Mouse (Mus musculus): Measurements from ENCODE around the gene Tiam1. TPM values are rescaled to one million over a fixed set of nuclear protein-coding genes. Genes with fewer than 3 reads are reported as not detected.

Gene Tiam1
- polyA plus RNA-seq, 1 experiment from 2014 or later = 18.8 TPM

DNA sequence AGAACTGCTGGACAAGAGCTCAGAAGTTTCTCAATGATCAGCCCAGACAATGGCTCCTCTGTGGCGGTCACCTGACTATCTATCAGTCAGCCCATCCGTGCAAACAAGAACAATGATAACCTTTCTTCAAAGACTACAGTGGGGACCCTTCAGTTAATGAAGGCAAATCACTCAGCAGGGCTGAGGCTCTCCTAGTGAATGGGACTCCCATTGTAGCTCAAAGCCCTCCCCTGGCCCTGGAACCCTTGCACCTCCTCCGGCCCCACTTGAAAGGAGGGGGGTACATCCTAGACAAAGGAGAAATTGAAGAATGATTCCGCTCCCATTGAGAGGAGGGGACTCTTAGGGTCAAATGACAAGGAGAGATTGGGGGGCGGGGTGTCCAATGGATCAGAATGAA lies 280.3 kb downstream of the Tiam1 start:
- Histone ChIP-seq H3K4me2 (replicated peaks; ENCODE audit: low read depth) (no peak overlapping the region), H3K27ac (replicated peaks) (peak overlapping the region; percentile 61; the same call in 1 of the 2 replicates), H3K4me3 (ENCODE audit: low read depth, low read length) (no peak overlapping the region), H3K9me3 (ENCODE audit: control insufficient read depth, low read length) (no peaks in the 10 kb centered on the region), H3K9ac (ENCODE audit: low read length) (no peak overlapping the region), H3K36me3 (ENCODE audit: control insufficient read depth, insufficient read depth, low read length) (no peaks in the 10 kb centered on the region; the same call in 1 of the 2 replicates), H3K4me1 (replicated peaks; ENCODE audit: control insufficient read depth, insufficient read depth) (0 out of 2 replicates have a peak, but pooled peaks cover 5% of the 10 kb centered on the region), H3K27me3 (ENCODE audit: control insufficient read depth, insufficient read depth, low read length) (no peaks in the 10 kb centered on the region)
- DNase-seq (ENCODE audit: low spot score) = no peak
- TF ChIP-seq EP300 (optimal IDR thresholded peaks at IDR 0.05) (no peak), CTCF (IDR thresholded peaks at IDR 0.05; ENCODE audit: low read depth) (no peak)
- no peak for ATAC-seq (ENCODE audit: low FRiP score, low TSS enrichment)
- 68% methylated on average over 5 of the region's 5 CpGs for WGBS

- no peaks in the 10 kb centered on the region for H3K27me3 ChIP-seq (ENCODE audit: control insufficient read depth, insufficient read depth, low read length)
- H3K27ac ChIP-seq (replicated peaks) = peak overlapping the region; percentile 78
- no peak overlapping the region for H3K4me3 ChIP-seq (ENCODE audit: low read depth, low read length)
- WGBS = 27% methylated on average over 5 of the region's 5 CpGs
- H3K9ac ChIP-seq (ENCODE audit: low read length) = no peak overlapping the region
- no peaks in the 10 kb centered on the region for H3K9me3 ChIP-seq (ENCODE audit: control insufficient read depth, low read length)
- DNase-seq (ENCODE audit: low spot score) (peak; percentile 20), ATAC-seq (ENCODE audit: low FRiP score, low TSS enrichment) (peak; percentile 78)
- no peak for TF ChIP-seq CTCF (IDR thresholded peaks at IDR 0.05; ENCODE audit: low read depth)
- peak; percentile 81 for TF ChIP-seq EP300 (optimal IDR thresholded peaks at IDR 0.05)
- H3K4me2 ChIP-seq (replicated peaks; ENCODE audit: low read depth) = no peak overlapping the region
- H3K36me3 ChIP-seq (ENCODE audit: control insufficient read depth, insufficient read depth, low read length) = no peaks in the 10 kb centered on the region
- H3K4me1 ChIP-seq (replicated peaks; ENCODE audit: control insufficient read depth, insufficient read depth) = 0 out of 2 replicates have a peak, but pooled peaks cover 5% of the 10 kb centered on the region
These were observed 282.0 kb downstream of the Tiam1 start for GRCm38 (mm10) chr16:89861531-89861930.

DNA sequence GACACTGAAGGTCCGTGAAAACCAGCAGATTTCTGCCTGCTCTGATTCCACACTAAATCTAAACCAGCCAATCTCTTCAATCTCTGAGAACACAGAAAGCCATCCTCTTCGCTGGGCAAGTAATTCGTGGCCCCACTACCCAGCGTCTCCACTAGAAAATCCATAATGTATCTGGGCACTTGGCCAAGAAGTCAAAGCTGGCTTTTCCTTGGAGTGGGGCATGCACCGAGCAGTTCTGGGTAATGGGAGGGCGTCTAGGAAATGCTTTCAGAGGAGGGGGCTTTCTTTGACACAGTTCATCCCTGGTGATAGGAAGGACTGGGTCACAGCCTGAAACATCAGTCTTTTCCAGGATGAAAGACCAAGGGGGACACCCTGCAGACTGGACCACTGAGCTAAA lies 282.9 kb downstream of the Tiam1 start:
- no peak overlapping the region for H3K9ac ChIP-seq (ENCODE audit: low read length)
- DNase-seq (ENCODE audit: low spot score) = no peak
- WGBS = 43% methylated on average over 6 of the region's 6 CpGs
- no peaks in the 10 kb centered on the region for H3K27me3 ChIP-seq (ENCODE audit: control insufficient read depth, insufficient read depth, low read length)
- no peak overlapping the region for H3K4me2 ChIP-seq (replicated peaks; ENCODE audit: low read depth)
- H3K27ac ChIP-seq (replicated peaks) = peak overlapping the region; percentile 78
- H3K36me3 ChIP-seq (ENCODE audit: control insufficient read depth, insufficient read depth, low read length) = no peaks in the 10 kb centered on the region
- no peaks in the 10 kb centered on the region for H3K9me3 ChIP-seq (ENCODE audit: control insufficient read depth, low read length)
- no peak overlapping the region for H3K4me3 ChIP-seq (ENCODE audit: low read depth, low read length)
- TF ChIP-seq EP300 (optimal IDR thresholded peaks at IDR 0.05) (no peak), CTCF (IDR thresholded peaks at IDR 0.05; ENCODE audit: low read depth) (no peak)
- H3K4me1 ChIP-seq (replicated peaks; ENCODE audit: control insufficient read depth, insufficient read depth) = 0 out of 2 replicates have a peak, but pooled peaks cover 5% of the 10 kb centered on the region
- no peak for ATAC-seq (ENCODE audit: low FRiP score, low TSS enrichment)

- ATAC-seq (ENCODE audit: low FRiP score, low TSS enrichment) (no peak), DNase-seq (ENCODE audit: low spot score) (no peak)
- 59% methylated on average over 3 of the region's 3 CpGs for WGBS
- Histone ChIP-seq H3K4me1 (replicated peaks; ENCODE audit: control insufficient read depth, insufficient read depth) (0 out of 2 replicates have a peak, but pooled peaks cover 5% of the 10 kb centered on the region), H3K36me3 (ENCODE audit: control insufficient read depth, insufficient read depth, low read length) (no peaks in the 10 kb centered on the region), H3K4me2 (replicated peaks; ENCODE audit: low read depth) (no peak overlapping the region), H3K27ac (replicated peaks) (no peak overlapping the region), H3K4me3 (ENCODE audit: low read depth, low read length) (no peak overlapping the region), H3K9me3 (ENCODE audit: control insufficient read depth, low read length) (no peaks in the 10 kb centered on the region), H3K27me3 (ENCODE audit: control insufficient read depth, insufficient read depth, low read length) (no peaks in the 10 kb centered on the region), H3K9ac (ENCODE audit: low read length) (no peak overlapping the region)
- TF ChIP-seq CTCF (IDR thresholded peaks at IDR 0.05; ENCODE audit: low read depth) (no peak), EP300 (optimal IDR thresholded peaks at IDR 0.05) (no peak)
These were observed 285.9 kb downstream of the Tiam1 start for GRCm38 (mm10) chr16:89857666-89858065.

GRCm38 (mm10) chr16:89854731-89855130 lies 288.8 kb downstream of the Tiam1 start:
- H3K4me1 ChIP-seq (replicated peaks; ENCODE audit: control insufficient read depth, insufficient read depth) = no peaks in the 10 kb centered on the region
- no peaks in the 10 kb centered on the region for H3K36me3 ChIP-seq (ENCODE audit: control insufficient read depth, insufficient read depth, low read length)
- WGBS = 77% methylated on average over 8 of the region's 8 CpGs
- H3K27me3 ChIP-seq (ENCODE audit: control insufficient read depth, insufficient read depth, low read length) = no peaks in the 10 kb centered on the region
- no peak for ATAC-seq (ENCODE audit: low FRiP score, low TSS enrichment)
- H3K27ac ChIP-seq (replicated peaks) = no peak overlapping the region
- H3K4me3 ChIP-seq (ENCODE audit: low read depth, low read length) = no peak overlapping the region
- no peak for DNase-seq (ENCODE audit: low spot score)
- H3K4me2 ChIP-seq (replicated peaks; ENCODE audit: low read depth) = no peak overlapping the region
- H3K9me3 ChIP-seq (ENCODE audit: control insufficient read depth, low read length) = no peaks in the 10 kb centered on the region
- no peak overlapping the region for H3K9ac ChIP-seq (ENCODE audit: low read length)
- TF ChIP-seq EP300 (optimal IDR thresholded peaks at IDR 0.05) (no peak), CTCF (IDR thresholded peaks at IDR 0.05; ENCODE audit: low read depth) (peak; percentile 61)

DNA sequence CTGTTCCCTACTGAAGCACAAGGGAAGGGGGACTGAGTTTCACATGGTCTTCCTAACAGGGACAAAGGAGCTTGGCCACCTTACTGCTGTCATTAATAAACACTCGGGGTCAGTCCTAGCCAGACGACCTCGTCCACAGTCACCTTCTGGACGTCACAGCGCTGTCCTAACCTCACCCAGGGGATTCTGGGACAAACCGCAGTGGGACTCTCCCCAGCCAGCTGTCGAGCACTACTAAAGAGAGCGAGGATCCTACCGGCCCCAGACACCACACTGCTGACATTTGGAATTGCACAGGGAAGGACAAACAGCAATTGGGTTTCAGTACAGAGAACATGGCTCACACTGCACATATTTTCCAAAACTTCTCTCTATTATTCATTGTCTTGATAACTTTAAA lies 292.2 kb downstream of the Tiam1 start:
- ATAC-seq (ENCODE audit: low FRiP score, low TSS enrichment) = no peak
- no peak overlapping the region for H3K9ac ChIP-seq (ENCODE audit: low read length)

More for the DNA sequence above, 292.2 kb downstream of the Tiam1 start:
- Histone ChIP-seq H3K27me3 (ENCODE audit: control insufficient read depth, insufficient read depth, low read length) (no peaks in the 10 kb centered on the region), H3K4me1 (replicated peaks; ENCODE audit: control insufficient read depth, insufficient read depth) (no peaks in the 10 kb centered on the region), H3K36me3 (ENCODE audit: control insufficient read depth, insufficient read depth, low read length) (no peaks in the 10 kb centered on the region), H3K4me3 (ENCODE audit: low read depth, low read length) (no peak overlapping the region), H3K4me2 (replicated peaks; ENCODE audit: low read depth) (no peak overlapping the region), H3K9me3 (ENCODE audit: control insufficient read depth, low read length) (no peaks in the 10 kb centered on the region), H3K27ac (replicated peaks) (no peak overlapping the region)
- WGBS = 77% methylated on average over 9 of the region's 9 CpGs
- TF ChIP-seq CTCF (IDR thresholded peaks at IDR 0.05; ENCODE audit: low read depth) (no peak), EP300 (optimal IDR thresholded peaks at IDR 0.05) (no peak)
- DNase-seq (ENCODE audit: low spot score) = no peak

All from stomach, postnatal 0 days (tissue).